Mouse (Mus musculus) cerebellum, adult 11 months (tissue): ENCODE data around the gene Gimap7.

Source experiments
- DNase-seq: peaks from one replicate; pipeline ENCODE4 v3.0.0; 2022

Gene Gimap7

GRCm38 (mm10) chr6:48742422-48743351 is 24.3 kb downstream of the Gimap7 start:
- no peak for DNase-seq

GRCm38 (mm10) chr6:48745490-48745889 is 27.1 kb downstream of the Gimap7 start:
- DNase-seq, result no peak

- DNase-seq, result no peak
Observed at GRCm38 (mm10) chr6:48745959-48746889, 27.8 kb downstream of the Gimap7 start, which contains the start of gene Gimap5. Gene Gimap5, plus strand, starts transcription at chr6:48746197.

GRCm38 (mm10) chr6:48747091-48747966 is 28.9 kb downstream of the Gimap7 start:
- DNase-seq, result no peak

- no peak for DNase-seq
Observed at GRCm38 (mm10) chr6:48763567-48764270, 45.3 kb downstream of the Gimap7 start.

- DNase-seq, result no peak
Observed at GRCm38 (mm10) chr6:48764496-48764895, 46.1 kb downstream of the Gimap7 start.

- no peak for DNase-seq
Observed at GRCm38 (mm10) chr6:48768178-48768869, 49.9 kb downstream of the Gimap7 start.

GRCm38 (mm10) chr6:48768933-48769332 is 50.5 kb downstream of the Gimap7 start:
- DNase-seq, result no peak

- DNase-seq, result no peak
Observed at GRCm38 (mm10) chr6:48770696-48771095, 52.3 kb downstream of the Gimap7 start, which contains the start of gene Gimap3. Gene Gimap3, minus strand, starts transcription at chr6:48770851.

GRCm38 (mm10) chr6:48772030-48772429 is 53.6 kb downstream of the Gimap7 start:
- DNase-seq, result peak; percentile 49
